Mouse (Mus musculus) myocyte (in vitro differentiated cells): ENCODE measurements around the gene Cyp4f16.
"Not testable (repeated sequence)": the region's sequence is repeated elsewhere in the genome, so short reads cannot be mapped to it uniquely, and the experiment has no call there.

Experiments
- CEBPB ChIP-seq: IDR thresholded peaks from 2 replicates; pipeline ENCODE4 v1.6.1; 2011; ENCODE audit warnings: mild to moderate bottlenecking, moderate library complexity; ENCODE audit not compliant: poor library complexity, insufficient read depth, severe bottlenecking
- E2F4 ChIP-seq: IDR thresholded peaks from one replicate; pipeline ENCODE4 v1.6.1; 2011; ENCODE audit warnings: mild to moderate bottlenecking, control low read depth, moderate library complexity; ENCODE audit not compliant: insufficient read depth
- MAX ChIP-seq: IDR thresholded peaks from one replicate; pipeline ENCODE4 v1.6.1; 2011; ENCODE audit warnings: low read depth, mild to moderate bottlenecking, control low read depth
- MYOD1 ChIP-seq, 3 experiments: IDR thresholded peaks; one replicate each; pipeline ENCODE4 v1.6.1; 2011; ENCODE audit warnings: control low read depth in 2 of 3, low read depth in 2 of 3, mild to moderate bottlenecking in 2 of 3, moderate library complexity in 1 of 3; ENCODE audit not compliant: insufficient read length in 2 of 3, control insufficient read depth in 1 of 3
- MYOG ChIP-seq, 3 experiments: IDR thresholded peaks; one replicate each; pipeline ENCODE4 v1.6.1; 2011; ENCODE audit warnings: control low read depth in 2 of 3, low read depth in 2 of 3, mild to moderate bottlenecking in 2 of 3; ENCODE audit not compliant: insufficient read length in 2 of 3, control insufficient read depth in 1 of 3, insufficient read depth in 1 of 3
- POLR2A ChIP-seq: IDR thresholded peaks from one replicate; pipeline ENCODE4 v1.6.1; 2011; ENCODE audit warnings: low read depth, mild to moderate bottlenecking, control low read depth, moderate library complexity; ENCODE audit not compliant: insufficient read length
- POLR2AphosphoS2 ChIP-seq: IDR thresholded peaks from one replicate; pipeline ENCODE4 v1.6.1; 2011; ENCODE audit warnings: low read depth, control low read depth; ENCODE audit not compliant: insufficient read length
- SRF ChIP-seq: IDR thresholded peaks from one replicate; pipeline ENCODE4 v1.6.1; 2011; ENCODE audit warnings: low read depth; ENCODE audit not compliant: control insufficient read depth, insufficient read length
- TCF12 ChIP-seq: IDR thresholded peaks from one replicate; pipeline ENCODE4 v1.6.1; 2011; ENCODE audit warnings: mild to moderate bottlenecking, control low read depth; ENCODE audit not compliant: poor library complexity, insufficient read depth, severe bottlenecking
- TCF3 ChIP-seq: IDR thresholded peaks from one replicate; pipeline ENCODE4 v1.6.1; 2011; ENCODE audit warnings: low read depth, control low read depth; ENCODE audit not compliant: insufficient read length
- USF1 ChIP-seq: IDR thresholded peaks from one replicate; pipeline ENCODE4 v1.6.1; 2011; ENCODE audit warnings: low read depth, mild to moderate bottlenecking, control low read depth, moderate library complexity

DNA sequence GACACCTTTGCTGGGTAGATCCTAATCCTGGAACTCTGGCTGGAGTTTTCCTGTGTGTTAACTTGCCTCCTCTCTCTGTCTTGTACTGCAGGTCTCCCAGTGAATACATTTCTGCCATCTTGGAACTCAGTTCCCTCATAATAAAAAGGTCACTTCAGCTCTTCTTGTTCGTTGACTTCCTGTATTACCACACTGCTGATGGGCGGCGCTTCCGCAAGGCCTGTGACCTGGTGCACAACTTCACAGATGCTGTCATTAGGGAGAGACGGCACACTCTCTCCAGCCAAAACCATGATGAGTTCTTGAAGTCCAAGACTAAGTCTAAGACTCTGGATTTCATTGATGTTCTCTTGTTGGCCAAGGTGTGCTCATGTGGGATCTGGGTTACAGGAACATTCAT, 8.4 kb downstream of the Cyp4f16 start:
- not testable (repeated sequence) for TF ChIP-seq TCF12; POLR2A; USF1; MYOG (IDR thresholded peaks at IDR 0.05; ENCODE audit: control insufficient read depth in 1 of 3, insufficient read depth in 1 of 3, insufficient read length in 2 of 3, low read depth in 2 of 3); MYOD1 (IDR thresholded peaks at IDR 0.05; ENCODE audit: control insufficient read depth in 1 of 3, insufficient read length in 2 of 3, low read depth in 2 of 3); MAX; SRF; POLR2AphosphoS2; E2F4; CEBPB; TCF3
